Mouse (Mus musculus) adipose tissue, adult 10 weeks (tissue): ENCODE measurements around the gene Acoxl. TPM values are rescaled to one million over a fixed set of nuclear protein-coding genes. Genes with fewer than 3 reads are reported as not detected.

ENCODE experiments used
- polyA plus RNA-seq: library from polyadenylated mRNA; stranded (reverse); fragments of 350-450 nt; fragmentation: Illumina TruSeq; extraction: RNeasy Lipid Tissue Mini Kit (QIAGEN cat#74804); gene quantifications from one replicate; pipeline ENCODE4 v1.2.3, GENCODE M21; 2014; ENCODE audit warnings: low read depth, low replicate concordance

Acoxl gene
- 0.93 TPM for polyA plus RNA-seq

GRCm38 (mm10) chr2:127838576-127838975, at the start of gene Acoxl:
TSS of gene Acoxl (plus strand) at chr2:127838876.

GRCm38 (mm10) chr2:127791919-127792603, 46.6 kb upstream of the Acoxl start, which contains the start of gene Mtln:
TSS of gene Mtln (minus strand) at chr2:127792488.

GRCm38 (mm10) chr2:127831401-127832102, 7.1 kb upstream of the Acoxl start, which contains the start of gene Bub1:
TSS of gene Bub1 (minus strand) at chr2:127831865.

GRCm38 (mm10) chr2:128125635-128126470, 287.2 kb downstream of the Acoxl start, which contains the start of gene Bcl2l11:
TSS of gene Bcl2l11 (plus strand) at chr2:128126038.

Other genes starting within 250 kb of the Acoxl start
- gene Mal, start 182.2 kb upstream of the Acoxl start, polyA plus RNA-seq = 92.9 TPM
- gene Mall, start 108.9 kb upstream of the Acoxl start, polyA plus RNA-seq = 6.4 TPM
- gene Nphp1, start 50.0 kb upstream of the Acoxl start, polyA plus RNA-seq = 35.5 TPM
- 37.9 TPM for gene Mtln, start 46.4 kb upstream of the Acoxl start, polyA plus RNA-seq
- gene Bub1, start 7.0 kb upstream of the Acoxl start, polyA plus RNA-seq = 1.4 TPM